Mouse (Mus musculus) forebrain, embryonic 13.5 days (tissue): Measurements from ENCODE around the gene Mael. TPM values are rescaled to one million over a fixed set of nuclear protein-coding genes. Genes with fewer than 3 reads are reported as not detected.

Experiments
- polyA plus RNA-seq: library from polyadenylated mRNA; unstranded; fragments of >200 nt; fragmentation: Nextera tagmentation; extraction: Ambion mirVana; gene quantifications from 2 replicates; pipeline ENCODE4 v1.2.1, GENCODE M21; 2015

Gene Mael
- polyA plus RNA-seq, 1 experiment from 2014 or later = not detected

Other genes starting within 250 kb of the Mael start
- 23.9 and 25.9 TPM in 2 replicates for gene Pou2f1, start 236.1 kb downstream of the Mael start, polyA plus RNA-seq
- 0.68 and 0.80 TPM in 2 replicates for gene Dusp27, start 110.8 kb downstream of the Mael start, polyA plus RNA-seq
- gene Gpa33, start 108.5 kb downstream of the Mael start, polyA plus RNA-seq = not detected in 2 replicates
- 4.5 and 5.3 TPM in 2 replicates for gene Ildr2, start 15.4 kb upstream of the Mael start, polyA plus RNA-seq
- gene Tada1, start 140.3 kb upstream of the Mael start, polyA plus RNA-seq = 80.8 and 84.6 TPM in 2 replicates
- gene Pogk, start 171.1 kb upstream of the Mael start, polyA plus RNA-seq = 33.4 and 37.6 TPM in 2 replicates